Mouse (Mus musculus): Measurements from ENCODE around the gene Wdr37. TPM values are rescaled to one million over a fixed set of nuclear protein-coding genes. Genes with fewer than 3 reads are reported as not detected.
"Not testable (repeated sequence)": the region's sequence is repeated elsewhere in the genome, so short reads cannot be mapped to it uniquely, and the experiment has no call there.

Gene Wdr37
- total RNA-seq, 2 experiments from 2014 or later, result 67.8 to 69.3 TPM

DNA sequence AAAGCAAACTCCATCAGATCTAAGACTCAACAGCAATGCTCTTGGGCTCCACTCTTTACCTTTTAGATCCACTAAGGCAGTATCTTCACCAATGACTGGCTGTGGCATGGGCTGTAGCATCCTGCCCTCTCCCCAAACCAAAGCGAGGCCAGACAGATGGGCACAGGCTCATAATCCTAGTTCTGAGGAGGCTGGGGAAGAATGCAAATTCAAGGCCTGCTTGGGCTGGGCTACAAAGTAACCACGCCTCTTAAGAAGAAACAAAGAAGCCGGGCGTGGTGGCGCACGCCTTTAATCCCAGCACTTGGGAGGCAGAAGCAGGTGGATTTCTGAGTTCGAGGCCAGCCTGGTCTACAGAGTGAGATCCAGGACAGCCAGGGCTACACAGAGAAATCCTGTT is 29.9 kb downstream of the Wdr37 start:
- DNase-seq; intact Hi-C loops (cut with DNase I): not testable (repeated sequence)

DNA sequence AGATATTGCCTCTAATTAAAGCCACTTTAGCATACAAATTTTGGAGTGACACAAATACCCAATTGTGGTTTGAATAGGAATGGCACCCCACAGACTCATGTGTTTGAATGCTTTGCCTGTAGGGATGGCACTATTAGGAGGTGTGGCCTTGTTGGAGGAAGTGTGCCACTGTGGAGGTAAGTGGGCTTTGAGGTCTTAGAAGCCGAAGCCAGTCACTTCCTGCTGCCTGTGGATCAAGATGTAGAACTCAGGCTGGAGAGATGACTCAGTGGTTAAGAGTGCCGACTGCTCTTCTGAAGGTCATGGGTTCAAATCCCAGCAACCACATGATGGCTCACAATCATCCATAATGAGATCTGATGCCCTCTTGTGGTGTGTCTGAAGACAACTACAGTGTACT is 30.8 kb downstream of the Wdr37 start:
- intact Hi-C loops (cut with DNase I), result no loop called here
- no peak for DNase-seq

DNA sequence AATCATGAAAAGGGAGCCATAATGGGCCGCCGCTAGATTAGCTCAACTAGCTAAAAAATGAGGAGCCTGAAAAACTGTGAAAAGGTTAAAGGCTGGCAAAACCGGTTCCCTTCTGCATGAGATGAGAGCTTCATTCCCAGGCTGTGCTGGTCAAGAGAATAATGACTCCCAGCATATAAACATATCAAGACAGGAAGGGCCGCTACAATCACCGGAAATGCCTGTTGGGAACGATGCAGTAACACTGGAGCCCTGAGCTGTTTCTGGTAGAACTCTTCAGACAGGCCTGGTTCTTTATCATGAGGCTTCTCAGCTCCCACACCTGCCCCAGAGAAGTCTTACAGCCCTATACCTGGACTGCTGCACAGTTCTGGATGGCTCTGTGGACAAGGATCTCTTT is 31.8 kb downstream of the Wdr37 start:
- DNase-seq, result no peak
- intact Hi-C loops (cut with DNase I), result no loop called here

DNA sequence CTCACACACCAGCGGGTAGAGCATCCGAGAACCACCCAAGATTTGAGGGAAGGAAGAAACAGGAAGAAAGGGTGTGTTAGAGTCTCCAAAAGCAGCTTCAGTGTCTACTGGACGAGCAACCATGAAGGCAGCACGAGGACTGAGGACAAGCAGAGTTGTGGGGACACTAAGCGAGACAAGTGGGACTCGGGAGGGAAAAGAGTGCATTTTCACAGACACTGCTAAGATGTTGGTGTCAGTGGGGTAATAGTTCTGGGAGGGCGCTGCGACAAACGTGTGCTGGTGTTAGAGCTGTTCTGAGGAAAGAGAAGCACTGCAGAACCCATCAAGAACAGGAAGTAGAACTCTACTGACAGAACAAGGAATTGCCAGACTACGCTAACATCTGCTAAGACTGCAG is 32.6 kb downstream of the Wdr37 start:
- DNase-seq, result no peak
- intact Hi-C loops (cut with DNase I), result no loop called here

- DNase-seq, result no peak
- intact Hi-C loops (cut with DNase I), result no loop called here
These were observed 33.3 kb downstream of the Wdr37 start for GRCm38 (mm10) chr13:8838394-8838793.

- no peak for DNase-seq
- intact Hi-C loops (cut with DNase I), result no loop called here
These were observed 37.1 kb downstream of the Wdr37 start for GRCm38 (mm10) chr13:8834573-8834972.

DNA sequence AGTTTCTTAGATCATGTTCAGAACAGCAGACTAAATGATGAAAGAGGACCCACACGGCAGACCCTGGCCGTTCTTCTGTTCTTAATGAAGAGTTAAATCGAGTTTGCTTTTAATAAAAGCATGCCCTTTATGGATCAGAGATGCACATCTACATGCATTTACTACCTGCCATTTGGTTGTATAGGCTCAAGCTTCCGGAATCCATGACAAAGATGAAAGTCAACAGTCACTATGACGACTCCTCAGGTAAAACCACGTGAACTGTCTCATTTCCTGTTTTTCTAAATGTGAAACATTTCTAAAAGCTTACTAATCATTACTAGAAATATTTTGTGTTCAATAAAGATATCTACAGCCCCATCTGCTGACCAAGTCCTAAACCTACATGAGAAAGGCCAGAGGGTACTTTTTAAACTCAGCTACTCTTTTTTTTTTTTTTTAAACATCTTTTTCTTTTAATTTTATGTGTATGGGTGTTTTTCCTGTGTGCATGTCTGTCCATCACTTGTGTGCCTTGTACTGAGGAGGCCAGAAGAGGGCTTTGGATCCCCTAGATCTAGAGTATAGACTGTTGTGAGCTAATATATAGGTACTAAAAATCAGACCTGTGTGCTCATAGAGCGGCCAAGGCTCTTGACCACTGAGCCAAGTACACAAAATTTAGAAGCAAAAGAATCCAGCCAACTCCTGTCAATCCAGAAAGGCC is 40.0 kb downstream of the Wdr37 start:
- intact Hi-C loops (cut with DNase I), result no loop called here
- no peak for DNase-seq

GRCm38 (mm10) chr13:8830696-8831095 is 41.0 kb downstream of the Wdr37 start:
- DNase-seq, result no peak
- intact Hi-C loops (cut with DNase I), result no loop called here

GRCm38 (mm10) chr13:8829784-8830183 is 41.9 kb downstream of the Wdr37 start:
- no peak for DNase-seq
- intact Hi-C loops (cut with DNase I), result no loop called here

DNA sequence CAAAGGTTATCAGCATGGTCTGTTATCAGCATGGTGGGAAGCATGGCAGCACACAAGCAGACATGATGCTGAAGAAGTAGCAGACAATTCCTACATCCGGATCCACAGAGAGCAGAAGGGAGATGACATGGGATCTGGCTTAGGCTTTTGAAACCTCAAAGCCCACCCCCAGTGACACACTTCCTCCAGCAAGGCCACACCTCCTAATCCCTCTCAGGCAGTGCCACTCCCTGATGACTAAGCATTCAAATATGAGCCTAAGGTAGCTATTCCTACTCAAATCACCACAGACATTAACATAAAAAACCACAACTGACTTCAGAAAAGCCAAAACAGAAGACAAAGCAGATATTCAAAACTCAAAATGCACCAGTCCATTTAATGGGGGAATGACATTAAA is 42.8 kb downstream of the Wdr37 start:
- intact Hi-C loops (cut with DNase I), result no loop called here

DNA sequence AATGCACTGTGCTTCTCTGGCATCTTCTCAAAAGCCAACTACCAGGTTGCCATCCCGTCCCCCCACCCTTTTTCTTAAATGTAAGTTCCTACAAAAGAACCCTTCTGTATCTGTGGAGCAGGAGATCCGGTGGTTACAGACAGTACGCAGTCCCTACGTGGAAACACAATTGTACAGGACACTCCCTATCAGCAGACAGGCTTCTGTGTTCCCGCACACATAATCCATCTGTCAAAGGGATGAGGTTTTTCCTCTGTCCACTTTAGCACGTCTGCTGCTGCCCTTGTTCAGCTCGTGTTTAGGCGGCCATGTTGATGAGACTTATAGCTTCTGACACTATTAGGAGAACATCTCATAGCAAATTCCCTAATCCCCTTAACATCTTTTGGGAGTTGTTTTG is 48.2 kb downstream of the Wdr37 start:
- DNase-seq, result no peak
- intact Hi-C loops (cut with DNase I), result no loop called here

More for the DNA sequence above, 42.8 kb downstream of the Wdr37 start:
- no peak for DNase-seq

GRCm38 (mm10) chr13:8823120-8823519 is 48.6 kb downstream of the Wdr37 start:
- peak; percentile 16 for DNase-seq
- intact Hi-C loops (cut with DNase I), result no loop called here

DNA sequence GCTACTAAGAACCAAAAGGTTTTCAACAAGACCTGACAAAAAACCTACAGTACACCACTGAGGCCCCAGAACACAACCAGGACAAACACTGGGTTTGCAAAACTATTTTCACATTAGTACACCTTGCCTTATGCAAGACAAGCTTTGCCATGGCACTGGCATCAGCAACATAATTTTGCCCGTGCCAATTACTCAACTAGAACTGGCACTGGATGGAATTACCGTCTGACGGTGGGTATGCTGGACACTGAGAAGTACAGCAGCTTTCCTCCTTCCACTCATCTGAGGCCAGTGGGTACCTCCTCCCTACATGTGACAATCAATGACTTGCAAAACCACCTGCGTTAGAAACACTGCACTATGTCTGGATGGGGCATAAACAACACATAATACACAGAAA is 49.5 kb downstream of the Wdr37 start:
- intact Hi-C loops (cut with DNase I), result no loop called here
- no peak for DNase-seq

DNA sequence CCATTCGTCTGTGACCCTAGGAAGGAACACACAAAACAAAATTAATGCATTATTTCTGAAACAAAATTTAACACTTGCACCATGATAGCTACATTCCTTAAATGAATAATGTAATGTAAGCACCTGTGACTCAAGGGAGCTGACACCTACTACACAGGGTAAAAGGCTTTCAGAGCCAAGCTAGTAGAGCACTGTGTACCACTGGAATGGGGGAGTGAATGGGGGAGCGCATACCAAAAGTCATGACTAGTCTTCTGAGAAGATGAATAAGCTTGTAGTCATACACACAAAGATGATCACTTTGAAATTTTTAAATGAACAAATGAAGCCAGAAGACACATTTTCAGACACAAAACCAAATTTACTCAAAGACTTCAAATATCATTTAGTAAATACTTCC is 65.8 kb downstream of the Wdr37 start:
- intact Hi-C loops (cut with DNase I), result no loop called here
- DNase-seq, result no peak

- no peak for DNase-seq
- intact Hi-C loops (cut with DNase I), result no loop called here
These were observed 71.1 kb downstream of the Wdr37 start for GRCm38 (mm10) chr13:8800576-8800975.

- DNase-seq, result no peak
- intact Hi-C loops (cut with DNase I), result no loop called here
These were observed 78.5 kb downstream of the Wdr37 start for GRCm38 (mm10) chr13:8793217-8793616.

DNA sequence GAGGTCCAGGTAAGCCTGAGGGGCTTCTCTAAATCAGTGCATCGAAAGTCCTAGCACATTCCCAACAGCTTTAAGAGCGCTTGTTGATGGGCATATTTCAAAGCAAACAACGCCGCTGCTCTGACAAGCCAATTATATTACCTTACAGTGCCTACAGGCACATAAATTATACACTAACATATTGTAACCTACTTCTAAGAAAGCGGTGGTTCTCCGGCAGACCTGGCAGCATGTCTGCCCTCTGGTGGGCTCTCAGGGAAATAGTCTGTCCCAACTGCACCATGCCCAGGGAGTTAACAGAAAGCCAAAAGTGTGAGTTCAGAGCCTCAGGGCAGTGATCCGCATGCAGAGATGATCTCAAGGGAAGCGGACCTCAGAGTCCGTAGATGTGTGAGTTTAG is 86.5 kb downstream of the Wdr37 start:
- peak; percentile 52 for DNase-seq
- intact Hi-C loops (cut with DNase I), result loop anchor here (10.0 kb wide), 1 partner anchor 1950 kb away; no protein-coding TSS in a partner anchor

- DNase-seq, result no peak
- intact Hi-C loops (cut with DNase I), result loop anchor here (10.0 kb wide), 1 partner anchor 1950 kb away; no protein-coding TSS in a partner anchor
These were observed 87.2 kb downstream of the Wdr37 start for GRCm38 (mm10) chr13:8784308-8785061.

DNA sequence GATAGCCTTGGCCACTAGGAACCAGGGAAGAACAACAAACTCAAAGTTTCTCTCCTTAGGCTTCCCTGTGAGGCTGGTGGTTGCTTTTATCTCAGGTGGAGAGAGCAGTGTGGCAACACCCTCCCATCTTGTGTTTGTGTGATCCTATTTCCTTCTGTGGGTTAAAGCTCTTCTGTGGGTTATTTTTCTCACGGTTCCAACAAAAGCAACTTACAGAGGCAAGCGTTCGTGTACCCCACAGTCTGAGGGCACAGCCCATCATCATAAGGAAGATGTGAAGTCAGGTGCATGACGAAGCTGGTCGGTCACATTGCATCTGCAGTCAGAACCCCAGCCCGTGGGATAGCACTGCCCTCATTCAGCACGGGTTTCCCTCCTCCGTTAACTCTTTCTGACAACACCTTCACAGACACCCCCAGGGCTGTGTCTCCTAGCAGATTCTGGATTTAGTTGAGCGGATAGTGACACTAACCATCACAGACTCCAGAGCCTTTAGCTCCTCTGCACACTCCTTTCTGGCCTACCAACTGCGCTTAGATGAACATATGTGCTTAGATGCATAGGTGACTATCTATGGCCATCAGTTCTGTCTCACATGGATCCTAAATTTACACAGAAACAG is 87.9 kb downstream of the Wdr37 start:
- intact Hi-C loops (cut with DNase I), result loop anchor here (10.0 kb wide), 1 partner anchor 1949 kb away; no protein-coding TSS in a partner anchor

DNA sequence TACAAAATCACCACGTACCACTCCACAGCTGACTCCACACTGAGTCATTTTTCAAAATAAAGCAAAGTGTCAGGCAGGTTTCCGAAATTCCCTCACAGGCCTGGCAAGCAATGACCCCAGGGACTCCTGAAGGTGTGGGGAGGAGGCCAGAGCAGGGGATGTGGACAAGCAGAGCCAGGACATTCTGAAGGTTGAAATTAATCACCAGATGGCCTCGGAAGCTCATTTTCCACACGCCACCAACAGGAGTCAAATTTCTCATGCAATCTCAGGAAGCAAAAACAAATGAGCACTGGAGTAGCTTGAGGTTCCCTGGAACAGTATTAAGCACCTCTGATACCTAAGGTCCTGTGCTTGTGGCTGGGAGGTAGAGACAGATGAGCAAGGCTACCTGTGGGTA is 89.1 kb downstream of the Wdr37 start:
- intact Hi-C loops (cut with DNase I), result loop anchor here (10.0 kb wide), 1 partner anchor 1948 kb away; no protein-coding TSS in a partner anchor
- peak; percentile 6 for DNase-seq

More for the DNA sequence above, 87.9 kb downstream of the Wdr37 start:
- DNase-seq, result no peak

GRCm38 (mm10) chr13:8780441-8780840 is 91.3 kb downstream of the Wdr37 start:
- intact Hi-C loops (cut with DNase I), result loop anchor here (10.0 kb wide), 1 partner anchor 1946 kb away; no protein-coding TSS in a partner anchor
- peak; percentile 70 for DNase-seq
